Mouse (Mus musculus): ENCODE data around the gene Zfp385a. TPM values are rescaled to one million over a fixed set of nuclear protein-coding genes. Genes with fewer than 3 reads are reported as not detected.

Zfp385a gene
- polyA plus RNA-seq, 1 experiment from 2014 or later: 20.5 TPM

- peaks cover 29% of the 10 kb centered on the region for H3K4me1 ChIP-seq
- H3K4me2 ChIP-seq (replicated peaks): peak overlapping the region; percentile 59
- no peak overlapping the region for H3K27ac ChIP-seq
- ATAC-seq (ENCODE audit: low FRiP score): 0 out of 2 replicates have a peak, but pooled peaks have one; percentile 3
- 7% methylated on average over 18 of the region's 18 CpGs for WGBS
- H3K27me3 ChIP-seq: peaks cover 9% of the 10 kb centered on the region
- peak overlapping the region; percentile 4; the same call in 1 of the 2 replicates for H3K4me3 ChIP-seq
- H3K9me3 ChIP-seq (replicated peaks): no peaks in the 10 kb centered on the region
- peaks cover 34% of the 10 kb centered on the region for H3K36me3 ChIP-seq
- no peak overlapping the region for H3K9ac ChIP-seq
Observed at GRCm38 (mm10) chr15:103313495-103314095, 26.3 kb downstream of the Zfp385a start.

- ATAC-seq (ENCODE audit: low FRiP score): no peak
Observed at GRCm38 (mm10) chr15:103310365-103310910, 29.5 kb downstream of the Zfp385a start, which contains the start of gene Gpr84. Gpr84 (minus strand) TSS chr15:103310612.

GRCm38 (mm10) chr15:103308876-103309580, 30.9 kb downstream of the Zfp385a start:
- Histone ChIP-seq H3K9ac (peak overlapping the region; percentile 29; the same call in 1 of the 2 replicates), H3K4me3 (0 out of 2 replicates have a peak overlapping the region, but pooled peaks have one; percentile 1), H3K4me1 (peaks cover 42% of the 10 kb centered on the region), H3K27ac (0 out of 2 replicates have a peak overlapping the region, but pooled peaks have one; percentile 4), H3K9me3 (replicated peaks) (no peaks in the 10 kb centered on the region), H3K27me3 (peaks cover 14% of the 10 kb centered on the region), H3K36me3 (no peaks in the 10 kb centered on the region), H3K4me2 (replicated peaks) (peak overlapping the region; percentile 29)
- WGBS: 62% methylated on average over 26 of the region's 26 CpGs
- ATAC-seq (ENCODE audit: low FRiP score): no peak

More at GRCm38 (mm10) chr15:103310365-103310910, 29.5 kb downstream of the Zfp385a start, which contains the start of gene Gpr84:
- no peak within 1 kb of the TSS for H3K4me2 ChIP-seq (replicated peaks)
- H3K4me3 ChIP-seq: no peak within 1 kb of the TSS
- no peaks in the 10 kb centered on the region for H3K9me3 ChIP-seq (replicated peaks)
- no peak within 1 kb of the TSS for H3K9ac ChIP-seq
- H3K36me3 ChIP-seq: peaks cover 3% of the 10 kb centered on the region; the same call in 1 of the 2 replicates
- H3K27me3 ChIP-seq: peaks cover 14% of the 10 kb centered on the region
- WGBS: 70% methylated on average over 6 of the region's 6 CpGs
- no peak within 1 kb of the TSS for H3K27ac ChIP-seq
- H3K4me1 ChIP-seq: peaks cover 48% of the 10 kb centered on the region

GRCm38 (mm10) chr15:103308056-103308875, 31.6 kb downstream of the Zfp385a start:
- H3K4me3 ChIP-seq: 0 out of 2 replicates have a peak overlapping the region, but pooled peaks have one; percentile 1
- peak overlapping the region; percentile 29; the same call in 1 of the 2 replicates for H3K9ac ChIP-seq
- H3K27me3 ChIP-seq: peaks cover 14% of the 10 kb centered on the region
- no peaks in the 10 kb centered on the region for H3K9me3 ChIP-seq (replicated peaks)
- 0 out of 2 replicates have a peak overlapping the region, but pooled peaks have one; percentile 4 for H3K27ac ChIP-seq
- WGBS: 41% methylated on average over 28 of the region's 28 CpGs
- no peak for ATAC-seq (ENCODE audit: low FRiP score)
- no peaks in the 10 kb centered on the region for H3K36me3 ChIP-seq
- peak overlapping the region; percentile 29 for H3K4me2 ChIP-seq (replicated peaks)
- H3K4me1 ChIP-seq: peaks cover 42% of the 10 kb centered on the region

- H3K4me2 ChIP-seq (replicated peaks): peak overlapping the region; percentile 19; the same call in 1 of the 2 replicates
- no peak overlapping the region for H3K9ac ChIP-seq
- H3K27ac ChIP-seq: peak overlapping the region; percentile 98; the same call in 1 of the 2 replicates
- no peaks in the 10 kb centered on the region for H3K9me3 ChIP-seq (replicated peaks)
- H3K36me3 ChIP-seq: no peaks in the 10 kb centered on the region
- WGBS: 2% methylated on average over 7 of the region's 7 CpGs
- H3K27me3 ChIP-seq: peaks cover 14% of the 10 kb centered on the region
- no peak for ATAC-seq (ENCODE audit: low FRiP score)
- H3K4me3 ChIP-seq: no peak overlapping the region
- H3K4me1 ChIP-seq: peaks cover 49% of the 10 kb centered on the region
Observed at GRCm38 (mm10) chr15:103307125-103307524, 32.8 kb downstream of the Zfp385a start.

GRCm38 (mm10) chr15:103305792-103306645, 33.9 kb downstream of the Zfp385a start:
- Histone ChIP-seq H3K4me3 (peak overlapping the region; percentile 38), H3K27me3 (peaks cover 14% of the 10 kb centered on the region), H3K4me2 (replicated peaks) (peak overlapping the region; percentile 62), H3K27ac (peak overlapping the region; percentile 98), H3K4me1 (peaks cover 61% of the 10 kb centered on the region), H3K36me3 (no peaks in the 10 kb centered on the region), H3K9ac (peak overlapping the region; percentile 67), H3K9me3 (replicated peaks) (no peaks in the 10 kb centered on the region)
- no peak for ATAC-seq (ENCODE audit: low FRiP score)
- WGBS: 31% methylated on average over 8 of the region's 8 CpGs

- peak; percentile 95 for ATAC-seq (ENCODE audit: low FRiP score)
- peaks cover 69% of the 10 kb centered on the region for H3K4me1 ChIP-seq
- H3K9ac ChIP-seq: peak overlapping the region; percentile 77
- peak overlapping the region; percentile 38 for H3K4me3 ChIP-seq
- WGBS: under 1% methylated on average over 69 of the region's 71 CpGs
- H3K4me2 ChIP-seq (replicated peaks): peak overlapping the region; percentile 62
- H3K27me3 ChIP-seq: peaks cover 14% of the 10 kb centered on the region
- H3K27ac ChIP-seq: peak overlapping the region; percentile 98
- no peaks in the 10 kb centered on the region for H3K36me3 ChIP-seq
- no peaks in the 10 kb centered on the region for H3K9me3 ChIP-seq (replicated peaks)
Observed at GRCm38 (mm10) chr15:103305070-103305678, 34.7 kb downstream of the Zfp385a start.

GRCm38 (mm10) chr15:103304616-103304969, 35.3 kb downstream of the Zfp385a start:
- Histone ChIP-seq H3K4me1 (peaks cover 75% of the 10 kb centered on the region), H3K36me3 (no peaks in the 10 kb centered on the region), H3K9ac (peak overlapping the region; percentile 77), H3K27ac (peak overlapping the region; percentile 98), H3K27me3 (peaks cover 14% of the 10 kb centered on the region), H3K4me3 (peak overlapping the region; percentile 38), H3K9me3 (replicated peaks) (no peaks in the 10 kb centered on the region), H3K4me2 (replicated peaks) (peak overlapping the region; percentile 62)
- peak; percentile 3; the same call in 1 of the 2 replicates for ATAC-seq (ENCODE audit: low FRiP score)
- 1% methylated on average over 9 of the region's 9 CpGs for WGBS

GRCm38 (mm10) chr15:103303916-103304615, 35.8 kb downstream of the Zfp385a start:
- 4% methylated on average over 8 of the region's 8 CpGs for WGBS
- ATAC-seq (ENCODE audit: low FRiP score): no peak
- peaks cover 80% of the 10 kb centered on the region for H3K4me1 ChIP-seq

GRCm38 (mm10) chr15:103302341-103303021, 37.4 kb downstream of the Zfp385a start:
- no peak overlapping the region for H3K4me3 ChIP-seq
- H3K9ac ChIP-seq: peak overlapping the region; percentile 58
- no peaks in the 10 kb centered on the region for H3K36me3 ChIP-seq
- peaks cover 88% of the 10 kb centered on the region for H3K4me1 ChIP-seq
- ATAC-seq (ENCODE audit: low FRiP score): no peak
- H3K27ac ChIP-seq: peak overlapping the region; percentile 98
- no peaks in the 10 kb centered on the region for H3K27me3 ChIP-seq
- no peak overlapping the region for H3K4me2 ChIP-seq (replicated peaks)
- 20% methylated on average over 6 of the region's 6 CpGs for WGBS
- H3K9me3 ChIP-seq (replicated peaks): no peaks in the 10 kb centered on the region

More at GRCm38 (mm10) chr15:103303916-103304615, 35.8 kb downstream of the Zfp385a start:
- peak overlapping the region; percentile 77 for H3K9ac ChIP-seq
- peak overlapping the region; percentile 62 for H3K4me2 ChIP-seq (replicated peaks)
- peak overlapping the region; percentile 38 for H3K4me3 ChIP-seq
- no peaks in the 10 kb centered on the region for H3K9me3 ChIP-seq (replicated peaks)
- H3K27me3 ChIP-seq: peaks cover 9% of the 10 kb centered on the region
- peak overlapping the region; percentile 98 for H3K27ac ChIP-seq
- no peaks in the 10 kb centered on the region for H3K36me3 ChIP-seq

All from hindbrain, embryonic 12.5 days (tissue).